Mouse (Mus musculus): ENCODE measurements around the gene Olfr49. TPM values are rescaled to one million over a fixed set of nuclear protein-coding genes. Genes with fewer than 3 reads are reported as not detected.
"Not testable (repeated sequence)": the region's sequence is repeated elsewhere in the genome, so short reads cannot be mapped to it uniquely, and the experiment has no call there.

The Olfr49 gene
- total RNA-seq, 2 experiments from 2014 or later, result not detected

DNA sequence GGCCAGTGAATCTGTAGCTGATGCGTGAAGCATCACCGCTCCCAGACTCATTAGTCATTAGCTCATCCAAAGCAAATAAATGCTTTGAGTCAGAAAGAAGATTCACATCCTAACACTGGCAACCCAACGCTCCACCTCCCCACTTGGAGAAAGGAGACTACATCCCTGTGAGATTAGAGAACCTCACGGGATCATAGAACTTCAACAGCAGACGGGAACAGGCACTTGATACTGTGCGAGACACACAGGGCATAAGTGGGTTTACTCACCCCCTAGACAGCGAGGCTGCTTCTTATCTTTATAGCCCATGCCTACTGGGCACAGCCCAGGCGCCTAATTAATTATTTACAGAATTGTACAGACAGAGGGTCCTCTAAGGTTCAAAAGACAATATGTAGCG lies 52.6 kb downstream of the Olfr49 start:
- DNase-seq (ENCODE audit: low spot score in 2 of 2), result no peak

DNA sequence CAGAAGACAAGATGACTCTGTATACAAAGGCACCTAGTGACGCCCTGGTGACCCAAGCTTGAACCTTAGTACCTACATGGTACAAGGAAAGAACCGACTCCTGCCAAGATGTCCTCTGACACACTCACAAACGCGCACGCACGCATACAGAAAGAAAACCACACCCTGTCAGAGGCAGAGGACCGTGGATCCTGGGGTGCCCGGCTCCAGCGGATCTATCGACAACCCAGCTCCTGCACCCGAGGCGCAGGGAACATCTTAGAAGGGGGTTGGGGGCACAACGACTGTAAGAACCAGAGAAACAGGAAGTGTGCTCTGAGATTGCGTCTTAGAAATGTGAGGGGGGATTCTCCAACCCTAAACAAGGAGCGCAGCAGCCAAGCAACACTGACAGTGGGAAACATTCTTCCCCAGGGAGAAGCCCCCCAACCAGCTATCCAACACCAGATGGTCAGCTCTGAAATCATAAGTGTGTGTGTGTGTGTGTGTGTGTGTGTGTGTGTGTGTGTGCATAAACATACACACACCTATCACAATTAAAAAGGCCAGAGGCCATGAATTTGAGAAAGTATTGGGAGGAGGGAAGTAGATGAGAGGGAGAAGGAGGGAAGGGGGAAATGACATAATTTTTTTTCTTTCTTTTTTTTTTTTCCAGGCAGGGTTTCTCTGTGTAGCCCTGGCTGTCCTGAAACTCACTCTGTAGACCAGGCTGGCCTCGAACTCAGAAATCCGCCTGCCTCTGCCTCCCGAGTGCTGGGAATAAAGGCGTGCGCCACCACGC lies 53.4 kb downstream of the Olfr49 start:
- DNase-seq (ENCODE audit: low spot score in 2 of 2), result no peak

DNA sequence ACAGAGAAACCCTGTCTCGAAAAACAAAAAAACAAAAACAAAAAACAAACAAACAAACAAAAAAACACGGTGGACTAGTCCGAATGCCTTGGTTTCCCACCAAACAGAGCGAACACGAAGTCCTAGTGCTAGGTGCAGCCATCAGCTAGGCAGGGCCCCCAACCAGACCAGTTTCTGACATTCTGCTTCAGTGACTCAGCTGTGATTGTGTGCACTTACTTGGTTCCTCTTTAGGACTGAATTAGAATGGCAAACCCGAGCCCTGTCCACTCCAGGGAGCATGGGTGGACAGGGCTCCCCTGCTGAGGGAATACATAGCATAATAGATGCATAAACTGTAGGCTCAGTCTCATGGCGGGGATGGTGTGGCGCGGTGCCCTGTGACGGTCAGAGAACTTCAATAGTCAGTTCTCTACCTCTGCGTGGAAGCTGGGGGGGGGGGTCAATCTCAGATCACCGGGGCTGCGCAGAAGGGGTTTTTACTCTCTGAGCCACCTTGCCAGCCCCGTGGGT lies 54.0 kb downstream of the Olfr49 start:
- no peak for DNase-seq (ENCODE audit: low spot score in 2 of 2)

DNA sequence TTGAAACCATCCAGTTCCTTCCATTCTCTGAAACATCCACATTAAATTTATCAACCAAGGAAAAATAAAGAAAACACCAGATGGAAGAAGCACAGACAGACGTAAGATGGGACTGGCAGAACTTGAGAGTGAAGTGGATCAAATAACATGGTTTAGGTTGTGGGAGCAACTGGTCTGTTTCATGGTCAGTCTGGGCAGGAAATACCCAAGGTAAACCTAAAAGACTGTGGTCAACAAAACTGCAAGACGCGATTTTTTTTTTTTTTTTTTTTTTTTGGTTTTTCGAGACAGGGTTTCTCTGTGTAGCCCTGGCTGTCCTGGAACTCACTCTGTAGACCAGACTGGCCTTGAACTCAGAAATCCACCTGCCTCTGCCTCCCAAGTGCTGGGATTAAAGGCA lies 54.9 kb downstream of the Olfr49 start:
- DNase-seq (ENCODE audit: low spot score in 2 of 2), result not testable (repeated sequence)

DNA sequence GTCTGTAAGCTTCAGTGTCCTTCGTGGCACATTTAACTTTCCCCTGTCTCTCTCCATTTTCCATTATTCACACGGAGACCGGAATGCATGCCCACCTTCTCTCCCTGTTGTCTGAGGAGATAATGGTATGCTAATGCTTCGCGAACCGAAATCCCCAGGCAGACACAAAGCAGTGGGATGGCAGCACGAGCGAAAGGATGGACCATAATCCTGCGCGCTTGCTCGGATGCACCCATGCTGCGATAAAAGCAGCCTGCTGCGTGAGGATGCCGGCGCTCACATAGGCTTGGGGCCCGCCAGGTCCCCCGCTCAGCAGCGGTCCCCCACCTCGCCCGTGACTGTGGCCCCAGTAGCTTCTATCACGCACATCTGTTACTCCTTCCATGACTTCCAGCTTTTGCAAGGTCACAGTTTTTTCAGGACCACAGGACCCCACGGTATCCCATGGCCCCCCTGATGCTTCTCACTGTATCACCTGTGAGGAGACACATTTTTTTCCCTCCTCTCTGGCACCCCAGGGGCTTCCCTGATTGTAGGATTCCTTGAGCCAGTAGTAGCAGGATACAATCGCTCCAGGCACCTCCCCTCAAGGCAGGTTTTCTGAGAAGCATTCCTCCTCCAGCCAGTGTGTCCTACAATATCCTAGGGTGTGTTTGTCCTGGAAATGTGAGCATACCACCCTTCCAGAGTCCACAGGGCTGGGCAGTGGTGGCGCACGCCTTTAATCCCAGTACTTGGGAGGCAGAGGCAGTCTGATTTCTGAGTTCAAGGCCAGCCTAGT lies 55.6 kb downstream of the Olfr49 start:
- DNase-seq (ENCODE audit: low spot score in 2 of 2), result no peak

DNA sequence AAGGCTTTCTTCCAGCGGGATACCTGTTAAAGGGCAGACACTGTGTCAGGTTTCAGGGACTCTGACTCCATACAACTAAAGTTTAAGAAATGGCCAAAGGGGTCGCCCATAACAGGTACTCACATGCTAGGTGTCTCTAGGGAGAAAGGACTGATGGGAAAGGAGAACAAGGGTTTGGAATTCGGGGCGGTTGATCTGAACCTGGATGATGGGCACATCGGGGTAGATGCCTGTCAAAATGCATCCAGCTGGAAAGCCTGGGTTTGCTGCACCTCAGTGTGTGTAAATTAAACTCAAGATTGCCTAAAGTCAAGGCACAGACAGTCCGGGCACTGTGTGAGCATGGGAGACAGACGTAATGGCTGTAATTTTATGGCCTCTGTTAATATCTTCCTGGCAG lies 56.2 kb downstream of the Olfr49 start:
- no peak for DNase-seq (ENCODE audit: low spot score in 2 of 2)

Other genes with a start within 250 kb of the Olfr49 start
- gene Dad1, start 30.8 kb downstream of the Olfr49 start, total RNA-seq (2021), result 100 to 1,000 TPM; 115 to 120 TPM
- gene Abhd4, start 30.8 kb downstream of the Olfr49 start, total RNA-seq (2021), result 10 to 100 TPM; 42.8 to 46.2 TPM
- gene Oxa1l, start 75.9 kb upstream of the Olfr49 start, total RNA-seq (2021), result 10 to 100 TPM; 49.2 to 55.1 TPM
- gene Slc7a7, start 132.8 kb upstream of the Olfr49 start, total RNA-seq (2021), result 1 to 10 TPM; 2.3 to 4.0 TPM
- 10 to 100 TPM; 89.2 to 93.8 TPM for gene Mrpl52, start 142.0 kb upstream of the Olfr49 start, total RNA-seq (2021)
- gene Mmp14, start 146.7 kb upstream of the Olfr49 start, total RNA-seq (2021), result 10 to 100 TPM; 12.0 to 12.6 TPM
- gene Lrp10, start 179.2 kb upstream of the Olfr49 start, total RNA-seq (2021), result 10 to 100 TPM; 21.1 to 22.2 TPM
- 1 to 10 TPM; 4.2 to 7.5 TPM for gene Rem2, start 191.2 kb upstream of the Olfr49 start, total RNA-seq (2021)
- 10 to 100 TPM; 48.8 to 49.7 TPM for gene Prmt5, start 232.6 kb upstream of the Olfr49 start, total RNA-seq (2021)

All from left cerebral cortex, adult 18-20 months (tissue).